Mouse (Mus musculus) neural tube, embryonic 10.5 days (tissue): ENCODE results near the gene Olfr1402.

Experiments used
- DNase-seq: peaks from one replicate; pipeline ENCODE4 v3.0.0-alpha.2; 2017; ENCODE audit warnings: low spot score; ENCODE audit errors: extremely low spot score

Olfr1402 gene

GRCm38 (mm10) chr3:97421920-97422319, at the start of gene Olfr1402:
Olfr1402 (minus strand) TSS chr3:97422020.
- DNase-seq, result no peak

- no peak for DNase-seq
Measured at GRCm38 (mm10) chr3:97455286-97455685, 33.5 kb upstream of the Olfr1402 start.

- no peak for DNase-seq
Measured at GRCm38 (mm10) chr3:97438619-97439018, 16.8 kb upstream of the Olfr1402 start.

- peak; percentile 41 for DNase-seq
Measured at GRCm38 (mm10) chr3:97394289-97394688, 27.5 kb downstream of the Olfr1402 start.

- DNase-seq, result no peak
Measured at GRCm38 (mm10) chr3:97393079-97393478, 28.7 kb downstream of the Olfr1402 start.

GRCm38 (mm10) chr3:97370382-97370781, 51.4 kb downstream of the Olfr1402 start:
- no peak for DNase-seq

GRCm38 (mm10) chr3:97363418-97364098, 58.3 kb downstream of the Olfr1402 start:
- no peak for DNase-seq

- no peak for DNase-seq
Measured at GRCm38 (mm10) chr3:97358448-97358847, 63.4 kb downstream of the Olfr1402 start.
